Mouse (Mus musculus): ENCODE measurements around the gene 4930503E14Rik.
"Not testable (repeated sequence)": the region's sequence is repeated elsewhere in the genome, so short reads cannot be mapped to it uniquely, and the experiment has no call there.

4930503E14Rik gene

GRCm38 (mm10) chr14:44213154-44213553, at the start of gene 4930503E14Rik:
TSS of gene 4930503E14Rik (minus strand) at chr14:44213254.
- DNase-seq (ENCODE audit: low spot score in 2 of 2), result not testable (repeated sequence)

GRCm38 (mm10) chr14:44248039-44248438, 35.0 kb upstream of the 4930503E14Rik start:
- DNase-seq (ENCODE audit: low spot score in 2 of 2), result no peak

GRCm38 (mm10) chr14:44197361-44197760, 15.7 kb downstream of the 4930503E14Rik start, which contains the start of gene Gm8212:
TSS of gene Gm8212 (plus strand) at chr14:44197661.
- not testable (repeated sequence) for DNase-seq (ENCODE audit: low spot score in 2 of 2)

- not testable (repeated sequence) for DNase-seq (ENCODE audit: low spot score in 2 of 2)
These were observed 89.5 kb downstream of the 4930503E14Rik start, which contains the start of gene Gm3327 for GRCm38 (mm10) chr14:44123551-44123950. TSS of gene Gm3327 (plus strand) at chr14:44123851.
